Mouse (Mus musculus) kidney, postnatal 10 days (tissue): ENCODE measurements around the gene Slc9a2.
"Not testable (repeated sequence)": the region's sequence is repeated elsewhere in the genome, so short reads cannot be mapped to it uniquely, and the experiment has no call there.

ENCODE experiments used
- DNase-seq: peaks from one replicate; pipeline ENCODE4 v3.0.0; 2021; ENCODE audit warnings: mixed read lengths

Slc9a2 gene

DNA sequence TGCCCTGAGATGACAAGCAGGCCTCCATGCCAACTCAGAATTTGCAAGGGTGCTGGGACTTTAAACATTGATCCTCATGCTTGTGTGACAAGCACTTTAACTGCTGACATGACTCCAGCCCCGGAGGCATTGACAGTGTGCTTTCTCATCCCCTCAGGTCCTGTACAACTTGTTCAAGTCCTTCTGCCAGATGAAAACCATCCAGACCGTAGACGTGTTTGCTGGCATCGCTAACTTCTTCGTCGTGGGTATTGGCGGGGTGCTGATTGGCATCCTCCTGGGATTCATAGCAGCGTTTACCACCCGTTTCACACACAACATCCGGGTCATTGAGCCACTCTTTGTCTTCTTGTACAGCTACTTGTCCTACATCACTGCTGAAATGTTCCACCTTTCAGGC, 45.7 kb downstream of the Slc9a2 start:
- no peak for DNase-seq

DNA sequence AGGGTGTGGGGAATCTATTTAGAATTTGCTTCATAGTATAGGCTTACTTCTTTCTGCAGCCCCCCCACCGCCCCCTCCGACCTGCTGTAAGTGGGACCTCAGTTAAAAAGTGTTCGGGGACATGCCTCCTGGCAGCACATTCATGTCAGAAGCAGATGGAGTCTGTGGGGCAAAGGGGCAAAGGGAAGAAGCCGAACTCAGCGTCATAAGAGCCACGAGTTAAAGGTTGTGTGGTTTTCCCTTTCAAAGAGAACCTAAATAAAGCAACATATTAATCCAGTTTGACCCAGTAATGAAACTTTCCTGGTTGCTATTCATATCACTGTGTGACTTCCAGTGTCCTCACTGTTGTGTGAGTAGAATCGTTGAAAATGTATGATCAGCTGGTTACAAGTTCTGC, 47.0 kb downstream of the Slc9a2 start:
- DNase-seq: no peak

DNA sequence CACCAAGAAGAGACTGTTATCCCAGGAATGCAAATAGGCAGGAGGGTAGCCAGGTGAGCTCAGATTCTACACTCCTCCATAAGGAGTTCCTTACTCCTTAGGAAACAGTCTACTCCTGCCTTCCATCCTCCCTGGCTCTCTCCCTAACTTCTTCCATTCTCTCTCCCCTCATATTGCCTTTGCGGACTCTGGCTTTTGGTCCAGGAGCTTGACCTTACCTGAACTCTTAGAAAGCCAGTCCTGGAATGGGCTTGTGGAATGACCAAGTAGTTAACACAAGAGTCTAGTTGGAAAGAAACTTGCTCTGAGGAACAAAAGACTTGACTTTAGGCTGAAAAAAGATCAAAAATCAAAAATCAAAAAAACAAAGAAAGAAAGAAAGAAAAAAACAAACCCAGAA, 48.3 kb downstream of the Slc9a2 start:
- no peak for DNase-seq

DNA sequence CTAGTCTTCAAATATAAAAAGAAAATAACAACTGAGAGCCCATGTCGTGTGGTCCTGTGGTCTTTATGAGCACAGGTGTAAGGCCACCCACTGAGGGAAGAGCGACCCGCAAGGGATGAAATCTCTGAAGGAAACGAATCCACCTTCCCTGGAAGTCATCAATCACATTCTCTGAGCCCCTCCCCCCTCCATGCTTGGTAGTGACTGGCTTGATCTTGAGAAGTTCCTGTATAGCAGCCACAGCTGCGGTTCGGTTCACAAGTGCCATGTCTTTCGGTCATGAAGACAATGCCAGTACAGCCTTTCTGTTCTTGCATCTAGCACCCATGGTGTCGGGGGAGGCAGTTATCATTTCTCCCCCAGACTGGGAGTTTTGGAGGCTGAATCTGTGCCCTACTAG, 57.3 kb downstream of the Slc9a2 start:
- DNase-seq: no peak

DNA sequence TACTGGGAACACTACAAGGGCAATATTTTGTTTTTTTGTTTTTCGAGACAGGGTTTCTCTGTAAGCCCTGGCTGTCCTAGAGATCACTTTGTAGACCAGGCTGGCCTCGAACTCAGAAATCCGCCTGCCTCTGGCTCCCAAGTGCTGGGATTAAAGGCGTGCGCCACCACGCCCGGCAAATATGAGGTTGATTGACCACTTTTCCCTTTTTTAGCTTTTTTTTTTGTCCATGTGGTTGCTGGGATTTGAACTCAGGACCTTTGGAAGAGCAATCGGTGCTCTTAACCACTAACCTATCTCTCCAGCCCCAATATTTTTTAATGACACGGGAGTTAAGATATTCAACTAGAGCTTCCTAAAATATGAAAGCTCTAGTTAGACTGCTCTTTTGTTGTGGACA, 57.9 kb downstream of the Slc9a2 start:
- not testable (repeated sequence) for DNase-seq

DNA sequence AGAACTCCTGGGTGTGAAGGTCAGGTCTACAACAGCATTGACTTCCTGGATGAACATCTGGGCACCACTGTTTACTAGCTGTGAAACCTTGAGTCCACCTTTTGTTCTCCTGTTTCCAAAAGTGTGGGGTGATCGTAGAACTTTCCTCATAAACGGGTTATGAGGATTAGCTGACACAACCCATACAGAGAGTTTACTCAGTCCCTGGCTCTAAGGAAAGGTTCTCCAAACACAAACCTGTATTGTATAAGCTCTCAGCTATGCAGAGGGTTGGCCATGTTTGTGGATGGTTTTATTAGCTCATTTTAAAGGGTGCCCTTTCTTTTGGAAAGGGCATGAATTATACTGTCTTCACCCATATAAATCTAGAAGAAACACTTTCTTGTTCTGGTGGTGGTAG, 60.4 kb downstream of the Slc9a2 start:
- DNase-seq: no peak

DNA sequence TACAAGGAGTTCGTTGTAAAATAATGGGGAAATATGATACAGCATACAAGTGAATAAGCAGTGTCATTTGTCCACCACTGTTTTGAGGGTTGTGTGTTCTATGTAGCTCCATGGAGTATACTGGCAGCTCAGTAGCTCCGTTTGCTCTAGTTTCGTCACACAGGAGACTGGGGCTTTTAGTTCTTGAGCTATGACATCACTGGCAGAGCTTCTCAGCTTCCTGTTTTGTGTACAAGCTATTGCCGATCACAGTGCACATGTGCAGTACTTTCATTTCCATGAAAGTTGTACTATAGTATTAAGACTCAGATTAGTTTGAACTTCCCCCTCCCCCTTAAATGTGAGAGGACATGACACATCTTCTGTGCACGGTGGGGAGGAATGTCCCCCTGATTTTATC, 65.7 kb downstream of the Slc9a2 start:
- no peak for DNase-seq

DNA sequence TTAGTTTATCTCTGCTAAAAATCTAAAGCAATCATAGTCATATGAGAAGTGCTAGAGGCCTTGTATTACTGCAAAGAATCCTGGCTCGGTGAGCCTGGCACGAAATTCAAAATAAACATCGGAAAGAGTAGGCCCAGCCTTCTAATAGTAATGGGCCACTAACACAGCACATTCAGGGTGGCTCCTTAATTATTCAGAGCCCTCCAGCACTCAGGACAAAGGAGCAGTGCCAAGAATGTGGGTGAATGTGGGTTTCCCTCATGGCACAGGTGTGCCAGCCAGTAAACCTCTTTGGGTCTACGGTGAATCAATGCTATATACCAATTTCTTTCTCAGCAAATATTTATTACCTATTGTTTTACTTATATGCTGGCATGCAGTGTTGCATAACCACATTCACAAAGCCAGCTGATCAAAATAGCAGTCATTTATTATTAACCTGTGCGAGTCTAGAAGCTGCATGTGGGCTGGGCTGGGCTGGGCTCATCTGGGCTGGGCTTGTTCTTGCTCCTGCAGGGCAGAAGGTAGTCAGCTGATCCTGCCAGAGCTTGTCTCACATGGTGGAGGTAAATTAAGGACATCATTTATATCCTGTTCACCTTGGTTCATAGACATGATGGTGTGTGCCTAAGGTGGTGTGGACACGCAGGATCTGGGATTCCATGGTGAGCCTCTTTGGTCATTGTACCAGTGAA, 79.5 kb downstream of the Slc9a2 start:
- peak; percentile 51 for DNase-seq

DNA sequence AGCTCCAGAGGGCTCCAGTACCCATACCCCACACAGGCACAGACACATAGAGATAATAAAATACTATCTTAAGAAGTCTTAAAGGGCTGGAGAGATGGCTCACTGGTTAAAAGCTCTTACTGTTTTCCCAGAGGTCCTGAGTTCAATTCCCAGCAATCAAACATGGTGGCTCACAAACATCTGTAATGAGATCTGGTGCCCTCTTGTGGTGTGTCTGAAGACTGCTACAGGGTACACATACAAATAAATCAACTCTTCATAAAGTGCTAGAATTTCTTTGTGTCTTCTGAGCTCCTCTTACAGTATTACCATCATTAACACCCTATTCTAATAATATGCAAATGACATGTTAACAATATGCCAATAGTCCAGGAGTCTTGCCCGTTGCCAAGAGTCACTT, 83.7 kb downstream of the Slc9a2 start:
- no peak for DNase-seq

DNA sequence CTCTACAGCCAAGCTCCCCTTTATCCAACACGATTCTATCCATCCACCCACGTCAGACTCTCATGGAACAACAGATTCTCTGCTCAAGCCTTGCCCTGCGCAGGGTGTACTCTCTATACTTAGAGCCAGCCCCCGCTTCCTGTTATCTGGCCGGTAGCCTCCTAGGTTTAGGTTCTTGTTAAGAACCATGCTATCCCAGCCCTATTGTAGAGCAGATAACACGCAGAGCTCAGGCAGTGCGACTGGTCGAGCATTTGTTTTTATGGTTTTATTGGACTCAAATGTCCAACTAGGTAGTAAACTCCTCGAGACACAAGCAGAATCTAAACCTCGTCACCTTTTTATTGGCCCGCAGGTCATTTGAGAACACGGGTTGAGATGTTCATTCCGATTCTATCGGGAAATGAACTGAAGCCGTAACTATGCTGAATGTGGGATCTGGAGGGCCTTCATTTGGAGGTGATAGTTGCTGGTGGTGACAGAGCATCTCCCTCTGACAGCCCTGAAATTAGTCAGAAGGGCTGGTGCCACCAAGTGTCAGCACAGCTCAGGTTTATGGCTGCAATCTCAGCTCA, 84.4 kb downstream of the Slc9a2 start:
- no peak for DNase-seq

DNA sequence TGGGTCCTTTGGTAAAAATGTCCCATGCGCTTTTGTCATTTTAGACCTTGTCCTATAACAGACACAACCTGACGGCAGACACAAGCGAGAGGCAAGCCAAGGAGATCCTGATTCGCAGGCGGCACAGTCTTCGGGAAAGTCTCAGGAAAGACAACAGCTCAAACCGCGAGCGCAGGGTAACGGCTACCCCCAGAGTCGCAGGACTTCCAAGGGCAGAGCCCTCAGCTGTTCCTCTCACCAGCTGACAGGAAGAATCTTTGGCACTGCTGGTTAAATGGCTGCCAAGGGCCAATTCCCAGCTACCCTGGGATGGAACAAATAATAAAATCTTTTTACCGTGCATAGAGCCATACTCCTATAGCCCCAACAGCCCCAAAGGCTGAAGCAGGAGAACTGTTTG, 85.1 kb downstream of the Slc9a2 start:
- DNase-seq: no peak

DNA sequence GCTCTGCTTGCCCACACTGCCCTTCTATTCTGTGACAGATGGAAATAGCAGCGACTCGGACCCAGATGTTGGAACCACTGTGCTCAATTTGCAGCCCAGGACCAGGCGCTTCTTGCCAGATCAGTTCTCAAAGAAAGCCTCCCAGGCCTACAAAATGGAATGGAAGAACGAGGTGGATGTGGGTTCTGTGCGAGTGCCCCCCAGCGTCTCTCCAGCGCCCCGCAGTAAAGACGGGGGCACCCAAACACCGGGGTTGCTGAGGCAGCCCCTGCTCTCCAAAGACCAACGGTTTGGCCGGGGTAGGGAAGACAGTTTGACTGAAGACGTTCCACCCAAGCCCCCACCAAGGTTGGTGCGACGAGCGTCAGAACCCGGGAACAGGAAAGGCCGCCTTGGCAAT, 87.2 kb downstream of the Slc9a2 start:
- DNase-seq: no peak

DNA sequence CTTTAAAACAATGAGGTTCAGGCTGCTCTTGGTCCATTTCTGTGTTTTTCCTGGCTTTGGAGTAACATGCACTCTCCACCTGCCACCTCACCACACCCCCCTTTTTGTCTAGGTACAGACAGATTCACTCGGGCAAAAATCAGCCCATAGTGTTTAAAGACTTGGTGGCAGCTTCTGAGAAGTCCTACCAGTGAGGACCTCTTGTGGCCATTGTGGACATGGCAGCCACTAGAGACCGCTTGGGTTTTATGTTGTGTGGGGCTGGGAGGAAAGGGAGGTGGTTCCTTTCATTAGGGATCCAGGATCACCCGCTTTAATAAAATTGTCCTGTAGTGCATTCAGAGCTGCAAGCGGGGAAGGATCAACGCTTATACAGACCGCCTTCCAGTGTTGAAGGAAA, 88.2 kb downstream of the Slc9a2 start:
- DNase-seq: peak; percentile 76

DNA sequence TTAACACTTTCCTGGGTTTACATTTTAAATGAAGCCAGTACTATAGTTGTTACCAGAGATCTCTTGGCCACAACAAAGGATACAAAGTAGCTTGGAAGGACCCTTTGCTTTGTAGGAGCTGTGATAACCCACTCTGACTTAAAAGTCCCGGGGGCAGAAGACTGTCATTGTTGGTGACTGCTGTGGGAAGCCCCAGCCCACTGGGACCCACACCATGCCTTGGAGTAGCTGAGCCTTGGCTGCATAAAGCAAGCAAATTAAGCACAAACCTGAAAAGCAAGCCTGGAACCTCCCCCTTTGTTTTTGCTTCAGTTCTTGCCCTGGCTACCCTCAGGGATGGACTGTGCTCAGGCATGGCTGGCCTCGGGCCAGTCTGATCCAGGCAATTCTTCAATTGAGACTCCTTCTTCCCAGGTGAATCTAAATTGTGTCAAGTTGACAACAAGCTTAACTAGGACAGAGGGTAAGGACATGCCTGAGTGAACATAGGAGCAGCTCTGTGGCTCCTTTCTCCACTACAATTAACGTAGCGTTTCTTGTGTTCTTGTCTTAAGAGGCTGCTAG, 89.0 kb downstream of the Slc9a2 start:
- peak; percentile 71 for DNase-seq

DNA sequence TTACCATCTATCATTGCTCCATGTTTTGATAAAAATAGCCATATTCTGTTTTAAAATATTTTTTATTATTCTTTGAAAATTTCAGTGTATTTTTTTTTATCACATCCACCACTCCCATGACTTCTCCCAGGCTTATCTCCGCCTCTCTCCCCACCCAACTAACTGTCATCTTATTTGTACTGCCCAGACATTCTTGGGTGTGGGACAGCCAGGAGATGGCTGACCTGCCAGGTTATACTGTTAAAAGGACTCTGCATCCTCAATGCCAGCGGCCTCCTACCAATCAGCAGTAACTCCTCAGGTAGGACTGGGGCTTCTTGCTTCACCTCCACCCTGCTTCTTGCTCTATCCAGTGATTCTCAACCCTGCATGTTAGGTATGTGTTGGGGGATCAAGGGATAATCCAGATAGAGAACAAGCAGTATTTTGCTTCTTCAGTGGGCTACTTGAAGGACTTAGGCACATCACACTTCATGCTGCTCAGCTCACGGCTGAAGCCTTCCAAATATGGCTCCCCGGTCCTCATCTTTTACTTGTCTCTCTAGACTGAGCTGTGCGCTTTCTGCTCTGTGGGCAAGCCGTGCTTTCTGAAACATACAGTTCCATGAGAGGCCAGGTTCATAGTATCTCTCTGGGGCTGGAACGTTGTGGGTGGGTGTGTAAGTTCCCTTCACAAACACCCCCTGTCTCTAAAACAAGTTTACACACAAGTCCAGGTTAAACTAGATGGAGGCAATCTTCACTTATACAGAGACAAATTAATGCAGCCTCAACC, 91.0 kb downstream of the Slc9a2 start:
- DNase-seq: no peak

DNA sequence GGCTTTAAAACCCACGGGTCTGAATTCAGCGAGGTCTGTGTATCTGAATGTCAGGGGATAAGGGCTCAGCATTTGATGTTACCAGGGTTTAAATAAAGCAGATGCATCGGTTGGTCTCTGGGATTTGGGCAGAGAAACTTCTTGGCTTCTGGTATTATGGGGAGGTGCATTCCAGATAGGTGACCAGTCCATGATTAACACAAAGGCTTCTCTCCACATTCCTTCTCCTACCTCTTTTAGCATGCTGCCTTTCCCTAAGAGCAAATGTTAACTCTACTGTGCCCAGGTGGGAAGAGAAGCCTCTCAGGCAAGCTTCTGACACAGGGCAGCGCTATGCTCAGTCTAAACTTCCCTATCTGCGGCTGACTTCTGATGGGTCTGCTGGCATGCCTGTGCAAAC, 92.9 kb downstream of the Slc9a2 start:
- DNase-seq: no peak

DNA sequence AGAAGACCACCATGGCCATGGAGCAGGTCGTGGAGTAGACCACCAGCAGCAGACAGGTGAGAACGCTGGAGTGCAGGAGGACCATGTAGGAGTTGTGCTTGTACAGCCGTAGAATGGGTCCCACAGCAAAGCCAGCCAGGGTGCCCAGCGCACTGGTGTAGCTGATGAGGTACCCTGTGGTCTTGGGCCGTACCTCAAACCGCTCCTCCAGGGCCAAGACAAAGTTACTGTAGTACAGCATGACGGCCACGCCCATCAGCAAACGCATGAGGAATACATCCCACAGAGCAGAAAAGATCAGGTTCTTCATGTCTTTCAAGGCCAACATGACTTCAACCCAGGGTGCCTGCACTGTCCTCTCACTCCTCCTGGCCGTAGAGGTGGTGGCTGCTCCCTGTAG, 93.7 kb downstream of the Slc9a2 start:
- no peak for DNase-seq

DNA sequence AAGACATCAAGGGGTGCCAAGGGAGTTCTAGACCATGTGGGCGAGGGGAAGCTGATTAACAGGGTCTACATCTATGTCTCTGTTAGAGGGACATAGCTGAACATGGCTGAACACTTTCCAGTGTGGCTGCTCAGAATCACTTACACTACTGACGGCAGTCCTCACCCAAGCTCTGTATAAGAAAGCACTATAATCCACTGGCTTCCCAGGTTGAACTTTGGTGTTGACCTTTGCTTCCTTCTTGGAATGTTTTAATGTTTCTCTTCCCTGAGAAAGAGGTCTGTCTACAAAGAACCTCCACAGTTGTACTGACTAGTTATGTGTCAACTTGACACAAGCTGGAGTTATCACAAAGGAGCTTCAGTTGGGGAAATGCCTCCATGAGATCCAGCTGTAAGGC, 95.7 kb downstream of the Slc9a2 start:
- DNase-seq: no peak

DNA sequence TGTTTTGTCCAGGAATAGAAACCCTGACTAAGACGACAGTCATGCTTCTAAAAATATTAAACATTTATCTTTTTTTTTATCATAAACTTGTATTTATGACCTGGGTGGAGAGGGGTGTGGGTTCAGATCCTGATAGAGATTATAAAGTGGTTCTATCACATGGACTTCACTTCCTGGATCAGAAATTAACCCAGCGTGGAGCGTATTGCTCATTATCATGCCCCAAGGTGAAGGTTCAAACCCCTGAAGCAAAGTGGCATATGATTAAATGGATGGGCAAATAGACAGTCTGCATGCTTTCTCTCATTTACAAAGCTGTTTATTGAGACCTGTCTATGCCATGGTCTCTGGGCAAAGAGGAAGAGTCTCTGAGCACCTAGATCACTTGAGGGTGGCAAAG, 96.4 kb downstream of the Slc9a2 start:
- DNase-seq: no peak

DNA sequence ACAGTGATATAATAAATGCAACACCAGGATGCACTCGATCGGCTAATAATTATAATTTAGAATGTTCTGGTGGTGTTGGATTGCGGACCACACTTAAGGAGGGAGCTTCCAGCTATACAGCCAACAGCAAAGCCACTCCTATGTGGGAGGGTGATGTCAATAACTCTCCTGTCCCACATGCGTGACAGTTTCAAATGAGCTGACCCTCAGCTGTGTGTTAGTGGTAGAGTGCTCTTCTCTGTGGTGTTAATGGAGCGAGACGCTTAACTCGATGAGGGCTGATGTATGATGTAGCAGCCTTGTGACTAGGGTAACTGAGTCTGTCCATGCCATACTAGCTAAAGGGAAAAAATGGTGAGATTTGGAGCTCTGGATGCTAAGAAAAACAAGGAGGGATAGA, 103.1 kb downstream of the Slc9a2 start:
- DNase-seq: no peak

DNA sequence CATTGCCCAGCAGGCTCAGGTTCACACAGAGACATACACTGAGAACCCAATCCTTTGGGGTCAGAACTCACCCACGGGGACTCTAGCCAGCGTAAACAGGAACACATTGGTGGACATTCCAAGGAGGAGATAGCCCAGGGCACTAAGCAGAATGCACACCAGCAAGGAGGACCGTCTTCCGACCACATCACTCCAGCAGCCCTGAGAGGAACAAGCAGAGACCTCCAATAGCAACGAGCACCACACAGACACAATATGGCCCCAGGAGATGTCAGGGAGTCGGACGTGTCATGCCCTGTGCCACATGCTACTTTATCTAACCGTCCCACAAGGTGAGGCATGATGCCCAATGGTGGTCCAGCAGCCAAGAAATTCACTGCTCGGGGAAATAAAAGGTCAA, 103.9 kb downstream of the Slc9a2 start:
- DNase-seq: no peak

DNA sequence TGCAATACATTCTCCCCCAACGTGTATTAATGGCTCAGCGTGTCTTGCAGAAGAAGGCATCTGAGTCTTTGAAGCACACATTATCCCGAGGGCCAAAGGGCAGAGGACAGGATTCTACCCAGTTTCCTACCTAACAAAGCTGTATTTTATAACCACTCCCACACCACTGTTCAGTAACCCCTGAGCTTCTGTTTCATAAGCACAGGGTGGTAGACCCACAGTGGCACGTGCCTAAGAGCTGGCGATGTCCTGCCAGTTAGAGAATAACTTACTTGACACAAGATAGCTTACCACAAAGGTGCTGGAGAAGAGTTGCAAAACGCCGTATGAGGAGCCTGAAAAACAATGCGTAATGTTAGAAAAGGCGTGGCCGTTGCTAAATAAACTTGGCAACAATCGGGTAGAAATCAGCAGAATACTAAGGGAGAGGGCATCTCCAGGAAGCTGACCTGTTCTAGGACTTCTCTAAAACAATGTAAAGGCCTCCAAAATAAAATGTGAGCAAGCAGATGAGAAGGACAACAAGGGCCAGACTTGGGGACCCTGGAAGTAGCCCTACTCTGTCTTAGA, 105.6 kb downstream of the Slc9a2 start:
- DNase-seq: peak; percentile 30

DNA sequence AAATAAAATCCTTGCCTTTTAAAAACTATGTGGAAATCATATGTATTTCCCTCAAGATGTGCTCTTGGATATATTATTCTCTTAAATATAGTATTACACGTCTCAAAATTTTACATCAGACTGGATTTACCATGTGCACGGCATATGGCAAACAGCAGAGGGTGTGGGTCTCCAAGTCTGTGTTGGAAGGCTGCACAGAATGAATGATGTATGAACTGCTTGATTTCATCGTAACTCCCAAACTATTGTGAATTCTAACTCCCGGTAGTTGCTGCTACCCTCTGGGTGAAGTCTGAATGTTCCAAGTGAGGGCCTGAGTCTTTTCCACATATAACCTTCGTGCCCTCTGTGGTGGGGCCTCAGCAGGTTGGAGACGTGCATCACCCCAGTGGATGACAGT, 108.6 kb downstream of the Slc9a2 start:
- DNase-seq: no peak
